Mouse (Mus musculus) adrenal gland, adult 18-20 months (tissue): ENCODE results near the gene 6430548M08Rik. TPM values are rescaled to one million over a fixed set of nuclear protein-coding genes. Genes with fewer than 3 reads are reported as not detected.

ENCODE experiments used
- DNase-seq, 2 experiments: peaks; one replicate each; pipeline ENCODE4 v3.0.0; 2021 to 2022; ENCODE audit warnings: low spot score in 2 of 2
- total RNA-seq, 2 experiments: library from RNA; stranded (reverse); gene quantifications; 1 replicate in 1 of 2; 2 replicates in 1 of 2; pipeline ENCODE4 v1.2.3; 2021

6430548M08Rik gene
- total RNA-seq, 2 experiments from 2014 or later, result 60.5 to 130 TPM

GRCm38 (mm10) chr8:120212596-120212995 is 98.6 kb downstream of the 6430548M08Rik start:
- no peak for DNase-seq

GRCm38 (mm10) chr8:120213229-120213628 is 99.3 kb downstream of the 6430548M08Rik start:
- no peak for DNase-seq

GRCm38 (mm10) chr8:120213939-120214338 is 100.0 kb downstream of the 6430548M08Rik start:
- no peak for DNase-seq

Other genes with a start within 250 kb of the 6430548M08Rik start
- gene Usp10, start 203.8 kb upstream of the 6430548M08Rik start, total RNA-seq, result 100 to 1,000 TPM; 114 to 127 TPM
- 1 to 10 TPM; 1.3 to 8.5 TPM for gene Gm20388, start 203.3 kb upstream of the 6430548M08Rik start, total RNA-seq
- 10 to 100 TPM in 1 of 2 experiments, 1 to 10 TPM in 1; 9.5 to 12.8 TPM for gene Crispld2, start 121.7 kb upstream of the 6430548M08Rik start, total RNA-seq
- gene Zdhhc7, start 12.7 kb upstream of the 6430548M08Rik start, total RNA-seq, result 10 to 100 TPM; 39.5 to 57.7 TPM
- gene Fam92b, start 63.3 kb downstream of the 6430548M08Rik start, total RNA-seq, result 1 to 10 TPM in 1 of 2 experiments, under 1 TPM in 1; 0.70 to 1.6 TPM
- gene Gse1, start 114.3 kb downstream of the 6430548M08Rik start, total RNA-seq, result 10 to 100 TPM; 23.9 to 24.1 TPM